Mouse (Mus musculus): Measurements from ENCODE around the gene Fat1.

Fat1 gene

GRCm38 (mm10) chr8:44934850-44935497 is at the start of gene Fat1:
TSS of gene Fat1 (plus strand) at chr8:44935447.
- peak; percentile 74 for DNase-seq

GRCm38 (mm10) chr8:44894626-44895025 is 40.6 kb upstream of the Fat1 start:
- DNase-seq = no peak

- DNase-seq = peak; percentile 14
These were observed 35.7 kb upstream of the Fat1 start for GRCm38 (mm10) chr8:44899575-44899991.

GRCm38 (mm10) chr8:44911126-44911903 is 23.9 kb upstream of the Fat1 start:
- DNase-seq = no peak

- DNase-seq = no peak
These were observed 15.7 kb upstream of the Fat1 start for GRCm38 (mm10) chr8:44919487-44920082.

- no peak for DNase-seq
These were observed 14.7 kb upstream of the Fat1 start for GRCm38 (mm10) chr8:44920379-44921032.

- DNase-seq = no peak
These were observed 10.3 kb upstream of the Fat1 start for GRCm38 (mm10) chr8:44924995-44925394.

- no peak for DNase-seq
These were observed 5.2 kb upstream of the Fat1 start for GRCm38 (mm10) chr8:44930058-44930457.

GRCm38 (mm10) chr8:44932546-44933342 is 2.5 kb upstream of the Fat1 start:
- no peak for DNase-seq

GRCm38 (mm10) chr8:44933478-44933877 is 1.8 kb upstream of the Fat1 start:
- DNase-seq = no peak

GRCm38 (mm10) chr8:44934416-44934815 is 831 bp upstream of the Fat1 start:
- DNase-seq = no peak

GRCm38 (mm10) chr8:44935741-44936140 is 494 bp downstream of the Fat1 start:
- peak; percentile 85 for DNase-seq

GRCm38 (mm10) chr8:44936481-44936961 is 1.3 kb downstream of the Fat1 start:
- DNase-seq = no peak

GRCm38 (mm10) chr8:44937141-44937825 is 2.0 kb downstream of the Fat1 start:
- peak; percentile 73 for DNase-seq

GRCm38 (mm10) chr8:44937905-44938642 is 2.8 kb downstream of the Fat1 start:
- peak; percentile 92 for DNase-seq

- no peak for DNase-seq
These were observed 3.4 kb downstream of the Fat1 start for GRCm38 (mm10) chr8:44938643-44938979.

- no peak for DNase-seq
These were observed 10.3 kb downstream of the Fat1 start for GRCm38 (mm10) chr8:44945577-44945976.

- DNase-seq = no peak
These were observed 13.3 kb downstream of the Fat1 start for GRCm38 (mm10) chr8:44948597-44948996.

GRCm38 (mm10) chr8:44960455-44960854 is 25.2 kb downstream of the Fat1 start:
- no peak for DNase-seq

- no peak for DNase-seq
These were observed 25.7 kb downstream of the Fat1 start for GRCm38 (mm10) chr8:44960906-44961305.

GRCm38 (mm10) chr8:44961492-44961891 is 26.2 kb downstream of the Fat1 start:
- DNase-seq = no peak
